Mouse (Mus musculus): Measurements from ENCODE around the gene Eef1a2.

Eef1a2 gene

DNA sequence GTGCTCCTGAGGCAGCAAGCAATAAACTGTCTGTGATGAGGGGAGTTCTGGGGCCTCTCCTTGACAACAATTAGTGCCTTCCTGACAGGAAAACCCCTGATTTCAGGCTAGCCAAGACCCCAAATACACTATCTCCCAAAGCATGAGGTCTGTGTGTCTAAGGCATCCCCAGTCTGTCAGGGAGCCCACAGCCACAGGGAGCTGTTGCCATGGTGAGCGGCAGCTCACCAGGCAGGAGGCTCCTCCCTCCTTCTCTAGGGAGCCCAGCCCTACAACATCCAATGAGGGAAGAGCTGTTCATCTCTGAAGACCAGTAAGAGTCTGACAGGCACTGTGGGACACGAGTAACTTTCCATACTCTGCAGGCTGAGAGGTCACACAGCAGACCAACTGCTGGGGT lies 3.0 kb upstream of the Eef1a2 start:
- peak; percentile 21 for ATAC-seq (ENCODE audit: insufficient number of reproducible peaks, low FRiP score, low TSS enrichment)

DNA sequence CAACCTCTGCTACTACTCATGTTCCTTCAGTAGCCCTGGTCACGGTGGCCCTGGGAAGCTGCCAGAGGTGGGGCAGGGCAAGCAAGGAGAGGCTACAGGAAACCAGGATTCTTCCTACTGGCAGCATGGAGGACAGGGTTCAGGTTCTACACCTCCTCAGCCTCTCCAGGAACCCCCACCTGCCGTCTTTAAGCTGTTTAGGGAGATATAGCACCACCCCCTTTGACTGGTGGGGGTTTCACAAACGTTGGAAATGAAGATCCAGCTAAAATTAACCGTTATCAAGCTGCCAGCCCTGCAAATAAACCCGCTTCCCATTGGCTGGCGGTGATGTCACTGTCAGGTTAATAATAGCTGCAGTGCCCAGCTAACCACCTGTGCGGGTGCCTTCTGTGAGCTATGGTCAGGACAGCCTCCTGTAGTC lies 2.3 kb upstream of the Eef1a2 start:
- ATAC-seq (ENCODE audit: insufficient number of reproducible peaks, low FRiP score, low TSS enrichment) = peak; percentile 65

DNA sequence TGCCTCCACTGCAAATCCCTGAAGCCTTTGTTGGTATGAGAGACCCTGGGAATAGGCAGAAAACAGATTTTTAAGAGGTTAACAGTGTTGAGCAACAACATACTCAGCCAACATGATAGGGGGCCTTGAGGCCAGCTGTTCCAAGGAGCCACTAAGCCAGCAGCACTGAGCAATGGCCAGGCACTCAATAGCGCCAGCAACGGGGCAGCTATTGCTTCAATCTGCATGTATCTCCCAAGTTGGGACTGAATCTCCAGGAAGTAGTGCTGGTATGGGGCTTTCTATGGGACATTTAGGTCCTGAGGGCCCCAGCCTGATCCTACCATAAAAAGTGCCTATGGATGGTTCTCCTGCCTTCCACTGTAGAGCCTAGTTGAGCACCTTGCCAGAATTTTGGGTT lies 1.7 kb upstream of the Eef1a2 start:
- ATAC-seq (ENCODE audit: insufficient number of reproducible peaks, low FRiP score, low TSS enrichment) = no peak

DNA sequence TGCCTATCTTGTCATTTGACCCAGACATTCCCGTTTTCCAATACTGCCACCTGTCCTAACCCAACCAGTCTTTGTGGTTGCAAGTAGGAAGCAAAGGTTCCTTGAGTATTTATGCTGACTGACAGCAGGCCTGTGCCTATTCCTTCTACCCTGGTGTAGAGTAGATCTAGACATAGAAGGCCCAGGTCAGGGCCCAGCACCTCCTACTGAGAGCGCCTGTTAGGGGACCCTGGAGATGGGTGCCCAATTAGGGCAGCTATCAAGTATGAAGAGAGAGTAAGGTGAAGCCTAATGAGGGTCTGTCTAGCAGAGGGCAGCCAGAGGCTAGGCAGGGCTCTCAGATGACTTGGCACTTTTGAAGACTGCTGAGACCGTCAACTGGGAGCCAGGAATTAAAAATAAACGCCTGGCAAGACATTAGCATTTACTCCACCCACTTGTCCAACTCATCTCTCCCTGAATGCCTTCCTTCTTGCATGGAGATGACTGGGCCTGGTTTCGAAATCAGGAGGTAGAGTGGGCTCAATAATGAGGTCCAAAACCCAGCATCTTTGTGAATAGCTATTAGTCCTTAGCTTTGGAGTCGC lies 995 bp upstream of the Eef1a2 start:
- ATAC-seq (ENCODE audit: insufficient number of reproducible peaks, low FRiP score, low TSS enrichment) = no peak

DNA sequence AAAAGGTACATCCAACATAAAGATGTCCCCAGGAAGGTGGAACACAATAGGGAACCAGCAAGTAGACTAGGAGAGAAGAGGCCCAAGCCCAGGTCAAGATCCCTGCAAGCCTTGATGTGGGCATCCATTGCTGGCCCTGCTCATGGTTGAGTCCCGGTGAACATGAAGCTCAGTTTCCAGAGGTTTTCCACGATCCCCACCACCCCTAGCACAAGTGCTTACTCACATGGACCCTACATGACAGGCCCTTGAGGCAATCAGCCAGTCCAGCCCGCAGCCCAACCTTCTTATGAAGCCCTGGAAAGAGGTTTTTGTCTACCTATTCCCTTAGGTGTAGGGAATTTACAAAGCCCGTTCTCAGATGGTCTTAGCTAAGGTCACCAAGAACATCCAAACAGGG lies 366 bp upstream of the Eef1a2 start:
- no peak for ATAC-seq (ENCODE audit: insufficient number of reproducible peaks, low FRiP score, low TSS enrichment)

DNA sequence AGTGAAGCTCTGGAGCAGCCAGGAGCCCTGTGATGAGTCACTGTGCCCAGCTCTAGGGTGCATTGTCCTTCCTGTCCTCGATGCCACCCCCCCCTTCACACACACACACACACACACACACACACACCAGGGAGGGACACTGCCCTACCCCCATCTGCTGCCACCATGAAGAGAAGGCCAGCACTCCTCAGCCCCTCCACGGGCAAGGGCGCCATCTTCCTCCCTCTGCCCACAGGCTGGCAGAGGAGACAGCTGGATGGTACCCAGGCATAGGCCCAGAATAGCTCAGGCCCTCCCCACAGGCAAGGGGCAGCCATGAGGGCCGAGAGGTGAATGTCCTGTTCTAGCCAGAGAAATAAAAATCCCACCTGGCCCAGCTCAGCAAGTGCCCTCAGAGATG lies 1.0 kb downstream of the Eef1a2 start:
- ATAC-seq (ENCODE audit: insufficient number of reproducible peaks, low FRiP score, low TSS enrichment) = peak; percentile 24; the same call in 1 of the 2 replicates

DNA sequence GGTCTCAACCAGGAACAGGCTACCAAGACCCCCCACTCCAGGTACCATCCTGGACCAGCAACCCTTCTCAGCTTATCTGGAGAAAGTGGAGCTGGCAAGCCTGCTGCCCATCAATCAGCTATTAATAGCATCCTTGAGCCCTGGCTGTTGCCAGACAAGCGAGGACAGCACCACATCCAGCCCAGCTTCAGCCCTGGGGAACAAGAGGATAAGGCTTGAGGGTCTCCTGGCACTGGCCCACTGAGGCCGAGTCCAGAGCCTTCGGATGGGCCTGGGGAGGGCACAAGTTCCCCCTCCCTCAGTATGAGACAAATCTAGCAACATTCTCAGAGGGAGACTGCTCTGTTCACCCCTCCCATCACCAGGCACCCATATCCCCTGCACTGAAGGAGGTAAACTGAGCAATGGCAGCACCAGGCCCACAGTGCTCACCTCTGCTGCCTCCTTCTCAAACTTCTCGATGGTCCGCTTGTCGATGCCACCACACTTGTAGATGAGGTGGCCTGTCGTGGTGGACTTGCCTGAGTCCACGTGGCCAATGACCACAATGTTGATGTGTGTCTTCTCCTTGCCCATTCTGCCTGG lies 1.9 kb downstream of the Eef1a2 start:
- no peak for ATAC-seq (ENCODE audit: insufficient number of reproducible peaks, low FRiP score, low TSS enrichment)

DNA sequence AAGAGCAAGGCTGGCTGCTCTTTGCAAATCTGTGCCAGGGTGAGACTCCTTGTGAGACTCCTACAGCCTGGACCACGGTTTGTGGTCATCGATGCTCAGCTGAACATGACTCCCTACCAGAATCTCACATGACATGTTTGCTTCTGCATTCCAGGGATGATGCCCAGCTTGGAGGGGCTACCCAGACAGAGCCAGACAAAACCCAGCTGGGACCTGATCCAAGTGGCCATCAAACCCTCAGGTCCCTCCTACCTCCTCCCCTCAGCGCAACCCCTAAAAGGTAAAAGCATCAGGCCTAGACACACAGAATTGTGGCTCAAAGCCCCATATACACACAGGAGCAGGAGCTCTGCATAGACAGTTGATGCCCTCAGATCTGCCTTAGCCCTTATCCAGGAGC lies 2.5 kb downstream of the Eef1a2 start:
- no peak for ATAC-seq (ENCODE audit: insufficient number of reproducible peaks, low FRiP score, low TSS enrichment)

DNA sequence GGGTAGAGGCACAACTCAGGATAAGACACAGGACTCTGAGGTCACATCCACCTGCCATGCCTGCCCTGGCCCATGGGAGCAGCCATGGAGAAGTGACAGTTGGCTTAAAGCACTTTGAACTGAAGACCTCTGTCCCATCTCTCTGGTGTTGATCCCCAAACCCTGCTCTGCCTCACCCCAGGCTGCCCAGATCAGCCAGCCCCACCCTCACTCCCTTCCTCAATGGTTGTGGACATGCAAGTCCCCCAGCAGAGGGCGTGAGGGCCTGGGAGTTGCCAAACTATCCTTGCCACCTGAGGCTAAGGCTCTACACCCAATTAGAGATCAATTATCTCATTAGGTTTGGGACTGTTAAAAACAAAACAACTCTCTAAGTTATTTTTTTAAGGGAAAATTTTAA lies 3.0 kb downstream of the Eef1a2 start:
- no peak for ATAC-seq (ENCODE audit: insufficient number of reproducible peaks, low FRiP score, low TSS enrichment)

DNA sequence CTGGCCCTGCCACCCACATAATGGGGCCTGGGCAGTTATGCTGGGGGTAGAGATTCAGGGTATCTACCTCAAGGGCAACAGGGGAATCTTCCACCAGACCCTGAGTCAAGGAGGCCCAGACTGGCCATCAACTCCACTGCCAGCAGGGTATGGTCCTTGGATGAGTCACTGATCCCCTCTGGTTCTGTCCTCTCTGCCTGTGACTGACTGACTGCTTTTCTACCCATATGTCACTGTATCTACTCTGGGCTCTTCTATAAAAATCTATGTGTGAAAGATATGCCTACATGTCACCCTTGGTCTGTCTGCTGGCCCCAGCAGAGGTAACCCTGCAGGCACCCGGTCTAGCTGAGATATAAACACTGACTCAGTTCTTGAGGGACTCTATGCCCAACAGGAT lies 3.7 kb downstream of the Eef1a2 start:
- ATAC-seq (ENCODE audit: insufficient number of reproducible peaks, low FRiP score, low TSS enrichment) = no peak

DNA sequence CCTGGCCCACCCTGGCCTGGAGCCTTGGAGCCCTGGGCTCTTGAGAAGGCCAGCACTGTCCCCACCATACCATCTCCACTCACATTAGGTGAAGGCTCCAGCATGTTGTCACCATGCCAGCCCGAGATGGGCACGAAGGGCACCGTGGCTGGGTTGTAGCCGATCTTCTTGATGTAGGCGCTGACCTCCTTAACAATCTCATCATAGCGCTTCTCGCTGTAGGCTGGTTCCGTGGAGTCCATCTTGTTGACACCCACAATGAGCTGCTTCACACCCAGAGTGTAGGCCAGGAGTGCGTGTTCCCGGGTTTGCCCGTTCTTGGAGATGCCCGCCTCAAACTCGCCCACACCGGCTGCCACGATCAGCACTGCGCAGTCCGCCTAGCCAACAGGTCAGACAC lies 4.1 kb downstream of the Eef1a2 start:
- ATAC-seq (ENCODE audit: insufficient number of reproducible peaks, low FRiP score, low TSS enrichment) = no peak

DNA sequence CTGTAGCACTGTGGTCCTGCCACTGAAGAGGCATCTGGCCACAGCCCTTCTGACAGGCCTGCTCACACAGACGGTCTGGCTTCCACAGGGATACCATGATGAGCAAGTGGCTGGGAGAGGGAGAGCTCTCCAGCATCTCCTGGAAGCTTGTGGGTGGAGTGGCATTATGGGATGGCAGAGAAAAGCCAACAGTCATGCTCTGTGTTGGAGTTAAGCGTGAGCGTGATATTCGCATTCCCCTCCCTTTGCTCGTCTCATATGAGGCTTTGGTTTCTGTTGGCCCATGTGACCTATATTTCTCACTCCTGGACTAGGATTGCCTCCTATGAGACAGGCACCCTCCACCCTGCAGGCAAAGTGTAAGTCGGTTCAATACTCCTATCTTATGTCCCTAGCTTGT lies 6.5 kb downstream of the Eef1a2 start:
- ATAC-seq (ENCODE audit: insufficient number of reproducible peaks, low FRiP score, low TSS enrichment) = no peak

DNA sequence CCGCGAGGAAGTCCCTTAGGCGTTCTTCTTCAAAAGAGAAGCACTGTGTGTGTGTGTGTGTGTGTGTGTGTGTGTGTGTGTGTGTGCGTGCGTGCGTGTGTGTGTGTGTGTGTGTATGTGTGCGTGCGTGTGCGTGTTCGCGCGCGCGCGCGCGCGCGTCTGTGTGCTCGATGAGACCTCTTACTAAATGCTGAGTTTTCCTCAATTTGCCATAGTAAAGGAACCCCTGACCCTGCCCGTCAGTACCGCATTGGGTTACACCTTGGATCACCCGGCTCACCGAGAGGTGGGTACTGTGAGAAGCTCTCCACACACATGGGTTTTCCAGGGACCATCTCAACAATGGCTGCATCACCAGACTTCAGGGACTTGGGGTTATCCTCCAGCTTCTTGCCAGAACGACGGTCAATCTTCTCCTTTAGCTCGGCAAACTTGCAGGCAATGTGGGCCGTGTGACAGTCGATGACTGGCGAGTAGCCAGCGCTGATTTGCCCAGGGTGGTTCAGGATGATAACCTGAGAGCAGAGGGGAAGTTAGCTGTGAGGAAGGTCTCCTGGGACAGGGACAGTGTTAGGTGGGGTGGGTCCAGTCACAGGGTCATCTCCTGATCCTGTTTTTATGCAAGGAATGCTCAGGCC lies 8.4 kb downstream of the Eef1a2 start:
- no peak for ATAC-seq (ENCODE audit: insufficient number of reproducible peaks, low FRiP score, low TSS enrichment)

DNA sequence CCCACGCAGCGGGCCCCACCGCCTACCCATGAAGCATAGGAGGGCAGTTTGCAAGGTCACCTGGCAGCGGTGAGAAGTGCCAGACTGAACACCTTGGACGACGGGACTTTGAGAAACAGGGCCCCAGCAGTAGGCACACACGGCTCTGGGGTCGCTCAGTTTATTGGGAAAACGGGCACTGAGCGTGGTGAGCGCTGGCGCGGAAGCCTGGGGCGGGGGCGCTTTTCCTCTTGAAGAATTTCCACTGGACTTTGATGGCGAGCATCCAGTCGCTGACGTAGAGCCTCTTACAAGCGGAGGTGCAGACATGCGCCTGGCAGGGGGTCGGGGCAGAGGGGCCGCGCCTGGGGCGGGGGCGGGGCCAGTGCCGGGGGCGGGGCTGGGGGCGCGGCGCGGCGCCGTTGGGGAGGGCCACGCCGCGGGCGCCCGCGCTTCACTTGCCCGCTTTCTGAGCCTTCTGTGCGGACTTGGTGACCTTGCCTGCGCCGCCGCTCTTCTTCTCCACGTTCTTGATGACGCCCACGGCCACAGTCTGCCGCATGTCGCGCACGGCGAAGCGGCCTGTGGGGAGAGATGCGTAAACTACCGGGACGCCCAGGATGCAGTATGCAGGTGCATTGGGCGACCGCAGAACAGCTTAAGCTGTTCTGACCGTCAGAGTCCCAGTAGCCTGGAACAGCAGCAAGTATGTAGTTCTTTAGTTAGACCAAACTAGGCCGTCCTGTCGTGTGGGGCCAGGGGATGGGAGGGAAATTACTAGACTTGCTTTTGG lies 9.1 kb downstream of the Eef1a2 start:
- ATAC-seq (ENCODE audit: insufficient number of reproducible peaks, low FRiP score, low TSS enrichment) = no peak

DNA sequence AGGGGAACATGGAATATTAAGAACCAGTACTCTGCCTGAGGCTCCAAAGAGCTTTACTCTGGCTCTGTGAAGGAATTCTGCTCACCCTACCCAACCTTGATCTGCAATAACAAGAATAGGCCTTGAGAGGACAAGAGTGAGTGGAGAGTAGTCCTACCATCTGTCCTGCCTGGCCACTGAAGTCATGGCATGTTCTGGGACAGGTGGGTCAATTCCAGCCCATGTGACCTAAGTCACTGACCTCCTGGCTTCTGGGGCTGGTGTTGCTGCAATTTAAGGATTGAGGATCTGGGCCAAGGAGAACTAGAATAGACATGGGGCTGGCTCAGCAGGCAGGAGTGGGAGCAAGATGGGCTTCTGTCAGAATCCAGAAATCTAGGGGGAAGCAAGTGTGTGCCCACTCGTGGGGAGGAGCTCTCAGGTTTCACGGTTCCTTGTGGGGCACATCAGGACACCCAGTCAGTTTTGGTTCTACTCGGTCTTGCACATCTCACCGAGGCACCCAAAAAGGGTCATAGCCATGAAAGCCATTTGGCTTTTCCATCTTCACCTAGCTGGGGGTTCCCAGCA lies 9.8 kb downstream of the Eef1a2 start:
- no peak for ATAC-seq (ENCODE audit: insufficient number of reproducible peaks, low FRiP score, low TSS enrichment)

DNA sequence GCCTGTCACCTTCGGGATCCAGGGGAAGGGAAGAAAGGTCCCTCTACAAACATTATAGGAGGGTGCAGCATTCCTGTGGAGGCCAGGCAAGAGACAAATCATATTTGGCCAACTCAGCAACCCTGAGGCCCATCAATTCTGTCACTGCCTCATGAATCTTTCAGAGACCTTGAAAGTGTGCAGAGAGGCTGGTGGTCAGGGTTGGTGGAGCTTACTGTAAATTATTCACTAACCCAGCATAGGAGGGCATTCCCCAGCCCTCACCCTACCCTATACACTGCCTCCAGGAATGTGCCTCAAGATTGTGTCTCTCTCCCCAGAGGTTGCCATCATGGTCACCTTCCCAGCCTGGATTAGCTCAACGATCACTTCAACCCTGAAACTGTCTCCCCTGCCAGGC lies 12.1 kb downstream of the Eef1a2 start:
- ATAC-seq (ENCODE audit: insufficient number of reproducible peaks, low FRiP score, low TSS enrichment) = no peak

DNA sequence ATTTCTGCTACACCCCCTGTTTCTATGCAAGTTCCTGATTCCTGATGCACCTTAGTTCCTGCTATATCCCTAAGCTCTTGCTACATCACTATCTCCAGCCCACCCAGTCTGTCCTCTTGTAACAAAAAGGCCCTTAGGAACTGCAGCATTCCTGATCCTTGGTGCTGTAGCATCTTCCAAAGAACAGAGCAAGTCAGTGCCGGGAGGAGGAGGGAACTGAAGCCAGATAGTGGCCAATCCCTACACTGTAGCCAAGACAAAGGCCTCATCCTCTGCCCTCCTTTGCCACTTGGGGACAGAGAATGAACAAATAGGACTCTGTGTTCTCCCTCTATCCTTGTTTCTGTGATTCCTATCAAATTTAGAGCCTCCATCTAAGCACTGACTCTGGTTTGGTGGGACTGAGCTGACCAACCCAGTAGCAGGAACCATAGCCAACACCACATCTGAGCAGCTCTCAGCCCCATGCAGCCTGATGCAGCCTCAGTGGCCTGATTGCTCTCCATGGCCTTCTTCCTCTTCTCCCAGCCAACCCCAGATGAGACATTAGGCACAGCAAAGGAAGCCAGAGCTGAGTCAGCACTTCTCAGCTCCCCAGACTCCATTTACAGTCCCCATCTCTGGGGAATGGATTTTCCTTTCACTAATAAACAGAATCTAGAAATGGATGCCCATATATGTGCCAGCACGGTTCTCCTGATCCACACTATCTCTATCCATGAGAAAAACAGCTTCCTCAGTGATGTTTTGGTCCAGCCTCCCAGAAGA lies 13.1 kb downstream of the Eef1a2 start:
- no peak for ATAC-seq (ENCODE audit: insufficient number of reproducible peaks, low FRiP score, low TSS enrichment)

DNA sequence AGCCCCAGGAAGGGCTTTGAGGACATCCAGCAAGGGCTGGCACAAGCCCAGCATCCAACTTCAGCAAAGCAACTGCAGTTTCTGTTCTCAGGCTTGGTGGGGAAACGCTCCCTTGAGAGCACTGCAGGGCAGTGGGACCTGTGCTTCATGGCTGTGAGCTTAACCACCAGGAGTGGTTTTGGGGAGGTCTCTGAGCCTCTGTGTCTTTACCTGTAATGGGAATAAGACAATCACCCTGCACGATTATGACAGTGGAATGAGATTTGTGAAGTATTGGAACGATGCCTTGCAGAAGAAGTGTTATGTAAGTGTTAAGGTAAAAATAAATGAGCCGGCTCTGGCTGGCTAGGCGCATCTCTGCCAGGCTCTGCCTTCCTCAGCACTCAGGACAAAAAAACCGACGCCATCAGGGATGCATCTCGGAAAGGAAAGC lies 14.1 kb downstream of the Eef1a2 start:
- ATAC-seq (ENCODE audit: insufficient number of reproducible peaks, low FRiP score, low TSS enrichment) = 0 out of 2 replicates have a peak, but pooled peaks have one; percentile 14

DNA sequence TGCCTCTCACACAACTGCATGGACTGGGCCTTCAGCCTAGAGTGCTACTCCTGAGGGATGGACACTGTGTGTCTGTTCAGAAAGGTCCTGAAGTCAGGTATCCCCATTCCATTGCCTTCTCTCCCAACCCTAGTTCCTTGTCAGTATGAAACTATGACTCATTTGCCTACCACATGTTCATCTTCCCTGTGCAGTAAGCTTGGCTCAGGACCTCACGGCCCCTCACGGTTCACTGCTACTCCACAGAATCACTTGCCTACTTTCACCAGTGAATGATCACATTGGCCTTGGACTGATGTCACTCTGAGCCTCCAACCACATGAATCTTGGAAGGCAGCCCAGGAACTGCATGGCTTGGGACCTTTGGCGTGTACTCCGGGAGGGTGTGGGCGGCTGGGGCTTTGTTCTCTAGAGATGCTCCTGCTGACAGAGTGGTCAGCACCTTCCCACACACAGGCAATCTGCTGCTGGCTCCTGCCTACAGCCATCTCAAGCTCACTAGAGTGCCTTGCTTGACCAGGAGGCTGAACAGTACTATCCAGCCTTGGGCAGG lies 17.1 kb downstream of the Eef1a2 start:
- ATAC-seq (ENCODE audit: insufficient number of reproducible peaks, low FRiP score, low TSS enrichment) = peak; percentile 62

DNA sequence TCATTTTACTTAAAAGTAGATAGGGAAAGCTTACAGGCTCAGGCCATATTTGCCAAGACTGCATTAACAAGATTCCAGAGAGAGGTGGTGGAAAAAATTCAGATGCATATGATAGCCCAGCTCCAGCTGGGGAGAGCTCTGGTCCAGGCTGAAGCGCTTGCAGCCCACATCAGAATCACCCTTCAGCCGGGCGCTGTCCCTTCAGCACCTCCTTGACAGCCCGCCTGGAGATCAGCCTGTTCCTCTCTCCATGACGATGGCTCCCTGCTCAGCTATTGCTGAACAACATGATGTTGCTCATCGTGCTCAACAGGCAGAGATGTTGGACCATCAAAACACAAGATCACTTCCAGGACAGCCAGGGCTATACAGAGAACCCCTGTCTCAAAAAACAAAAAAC lies 19.9 kb downstream of the Eef1a2 start:
- no peak for ATAC-seq (ENCODE audit: insufficient number of reproducible peaks, low FRiP score, low TSS enrichment)
